13 mouse cellular contexts compared by ENCODE assay signal in genomic region chr12:102652420-102652819, GRCm38 (mm10). TPM values are rescaled to one million over a fixed set of nuclear protein-coding genes. Genes with fewer than 3 reads are reported as not detected.
DNase-seq lines count a peak whose midpoint lies in the region; ATAC-seq and TF ChIP-seq lines count a peak whose summit lies in the region.
"Had no signal": no experiment of that assay in that cellular context is flagged by ENCODE, and none has a peak within 500 bp of the region (broad histone marks: within the 10 kb centered on the region; RNA-seq: fewer than 3 reads in every experiment).

No protein-coding gene starts in this region.

- no peaks in the 10 kb centered on the region for H3K27me3 ChIP-seq in heart, embryonic 16.5 days (ENCODE audit: control insufficient read depth, insufficient read depth, low read length)
- H3K27me3 ChIP-seq in MEL (ENCODE audit: control insufficient read depth in 1 of 2, insufficient read depth in 2 of 2, low read length in 2 of 2): no peaks in the 10 kb centered on the region
- H3K27me3 ChIP-seq in splenic B cell, adult 2 months (ENCODE audit: control insufficient read depth, insufficient read depth, low read length, poor library complexity, severe bottlenecking): no peaks in the 10 kb centered on the region
- no peaks in the 10 kb centered on the region for H3K27me3 ChIP-seq in midbrain, embryonic 16.5 days (ENCODE audit: control insufficient read depth, insufficient read depth, low read depth, low read length)
- H3K27me3 ChIP-seq: limb, embryonic 12.5 days; neural tube, embryonic 12.5 days had no signal

- TF ChIP-seq RAD21 in MEL (IDR thresholded peaks at IDR 0.05; ENCODE audit: low read depth, low read length): no peak

- H3K27ac ChIP-seq in heart, embryonic 16.5 days (ENCODE audit: low read length): no peak overlapping the region
- H3K27ac ChIP-seq in MEL (ENCODE audit: control insufficient read depth, low read depth, low read length): 0 out of 2 replicates have a peak overlapping the region, but pooled peaks have one; percentile 9
- H3K27ac ChIP-seq in midbrain, embryonic 16.5 days (ENCODE audit: low read length): no peak overlapping the region
- H3K27ac ChIP-seq: limb, embryonic 12.5 days; neural tube, embryonic 12.5 days had no signal

- H3K4me2 ChIP-seq in heart, embryonic 16.5 days (ENCODE audit: low read depth, low read length): peak overlapping the region; percentile 34
- no peak overlapping the region for H3K4me2 ChIP-seq in midbrain, embryonic 16.5 days (ENCODE audit: low read length)
- H3K4me2 ChIP-seq: limb, embryonic 12.5 days; neural tube, embryonic 12.5 days had no signal

- H3K4me1 ChIP-seq in heart, embryonic 16.5 days (ENCODE audit: control insufficient read depth, insufficient read depth, low read length): peaks cover 43% of the 10 kb centered on the region
- peaks cover 4 to 25% of the 10 kb centered on the region in 2 experiments for H3K4me1 ChIP-seq in MEL (ENCODE audit: control insufficient read depth in 1 of 2, insufficient read depth in 2 of 2, low read length in 2 of 2)
- H3K4me1 ChIP-seq in midbrain, embryonic 16.5 days (ENCODE audit: control insufficient read depth, insufficient read depth, low read length): no peaks in the 10 kb centered on the region
- H3K4me1 ChIP-seq: neural tube, embryonic 12.5 days had no signal

- WGBS in heart, embryonic 16.5 days: 13% methylated on average over 8 of the region's 8 CpGs
- WGBS in midbrain, embryonic 16.5 days: 70% methylated on average over 8 of the region's 8 CpGs

- no peak overlapping the region for H3K4me3 ChIP-seq in heart, embryonic 16.5 days (ENCODE audit: low read length)
- H3K4me3 ChIP-seq in MEL (ENCODE audit: control insufficient read depth in 1 of 2, insufficient read depth in 1 of 2, low read depth in 2 of 2, low read length in 2 of 2): no peak overlapping the region
- H3K4me3 ChIP-seq in midbrain, embryonic 16.5 days (ENCODE audit: low read depth, low read length): no peak overlapping the region
- H3K4me3 ChIP-seq: limb, embryonic 12.5 days; neural tube, embryonic 12.5 days had no signal

- peak; percentile 76 for ATAC-seq in heart, embryonic 16.5 days (replicated peaks; ENCODE audit: extremely low read depth, insufficient read depth, low FRiP score)
- peak; percentile 30 for ATAC-seq in granulocyte monocyte progenitor cell, adult 5-6 weeks (replicated peaks; ENCODE audit: poor library complexity, severe bottlenecking)
- ATAC-seq in midbrain, embryonic 16.5 days: no peak

- TF ChIP-seq CTCF in MEL (IDR thresholded peaks at IDR 0.05 in 2 of 3, conservative IDR thresholded peaks at IDR 0.05 in 1 of 3; ENCODE audit: control insufficient read depth in 1 of 3, insufficient read depth in 1 of 3, low read depth in 2 of 3, low read length in 3 of 3, poor library complexity in 1 of 3, severe bottlenecking in 1 of 3): no peak

- no peaks in the 10 kb centered on the region for H3K36me3 ChIP-seq in heart, embryonic 16.5 days (ENCODE audit: control insufficient read depth, insufficient read depth)
- H3K36me3 ChIP-seq in MEL (ENCODE audit: control insufficient read depth in 1 of 2, insufficient read depth in 2 of 2, low read length in 2 of 2): peaks cover 0 to 15% of the 10 kb centered on the region in 2 experiments; a peak in 2 of 4 replicates
- H3K36me3 ChIP-seq in splenic B cell, adult 2 months (ENCODE audit: control insufficient read depth, insufficient read depth, low read length, poor library complexity, severe bottlenecking): no peaks in the 10 kb centered on the region
- H3K36me3 ChIP-seq in midbrain, embryonic 16.5 days (ENCODE audit: control insufficient read depth, insufficient read depth, low read length): no peaks in the 10 kb centered on the region
- H3K36me3 ChIP-seq: limb, embryonic 12.5 days; neural tube, embryonic 12.5 days had no signal

- no peak for DNase-seq in heart, adult 18-20 months
- DNase-seq in MEL (ENCODE audit: low read depth, low spot score): peak; percentile 67
- peak; percentile 40 for DNase-seq in splenic B cell, adult 2 months (ENCODE audit: low read depth, low spot score)
- no peak for DNase-seq in cerebellum, adult 9-10 months
- no peak for DNase-seq in gastrocnemius, postnatal 10 days
- DNase-seq: adrenal gland, postnatal 25 days; kidney, postnatal 25 days; lung, postnatal 4 days had no signal

- peak; percentile 12 to 28; a peak in 1 of 4 replicates for TF ChIP-seq EP300 in MEL (IDR thresholded peaks at IDR 0.05; ENCODE audit: low read depth in 1 of 2, low read length in 2 of 2)

- H3K79me2 ChIP-seq in MEL (ENCODE audit: control insufficient read depth, insufficient read depth, low read length, poor library complexity): no peaks in the 10 kb centered on the region

- TF ChIP-seq POLR2A in MEL (IDR thresholded peaks at IDR 0.05; ENCODE audit: control insufficient read depth in 1 of 2, insufficient read depth in 1 of 2, low read depth in 1 of 2, low read length in 2 of 2, poor library complexity in 1 of 2): no peak

- H3K9ac ChIP-seq in heart, embryonic 16.5 days (ENCODE audit: low read length): peak overlapping the region; percentile 44
- H3K9ac ChIP-seq in MEL (ENCODE audit: control insufficient read depth, low read depth, low read length, poor library complexity, severe bottlenecking): no peak overlapping the region
- no peak overlapping the region for H3K9ac ChIP-seq in midbrain, embryonic 16.5 days (ENCODE audit: low read depth, low read length)
- H3K9ac ChIP-seq: limb, embryonic 12.5 days; neural tube, embryonic 12.5 days had no signal

- no peaks in the 10 kb centered on the region for H3K9me3 ChIP-seq in heart, embryonic 16.5 days (replicated peaks; ENCODE audit: control insufficient read depth, low read length)
- H3K9me3 ChIP-seq in MEL (replicated peaks; ENCODE audit: insufficient read depth, low read length): no peaks in the 10 kb centered on the region
- no peaks in the 10 kb centered on the region for H3K9me3 ChIP-seq in midbrain, embryonic 16.5 days (replicated peaks; ENCODE audit: control insufficient read depth, low read length, poor library complexity, severe bottlenecking)
- H3K9me3 ChIP-seq: limb, embryonic 12.5 days; neural tube, embryonic 12.5 days had no signal

TF ChIP-seq in MEL, 35 proteins besides CTCF, POLR2A, EP300 and RAD21:
- peak; percentile 56 for TF ChIP-seq GATA1 (IDR thresholded peaks at IDR 0.05; ENCODE audit: low read depth, low read length)
- TF ChIP-seq POLR2AphosphoS5 (IDR thresholded peaks at IDR 0.05; ENCODE audit: borderline replicate concordance, low read depth, low read length): no peak
- TF ChIP-seq ETS1 (IDR thresholded peaks at IDR 0.05; ENCODE audit: low read depth, low read length): peak; percentile 76
- no peak for TF ChIP-seq MYC (IDR thresholded peaks at IDR 0.05; ENCODE audit: low read depth, low read length)
- no peak for TF ChIP-seq ZC3H11A (IDR thresholded peaks at IDR 0.05; ENCODE audit: low read depth, low read length)

RNA-seq across cellular contexts. Expression of gene Itpk1, which starts 52.3 kb away (rescaled TPM):
- polyA plus RNA-seq in heart, embryonic 16.5 days (2015; fragmentation: Nextera tagmentation; extraction: Ambion mirVana): 7.2 and 8.8 TPM in 2 replicates
- 10 to 100 TPM in 1 of 2 experiments, 1 to 10 TPM in 1; 9.1 to 12.4 TPM for total RNA-seq in heart, adult 18-20 months (2021)
- total RNA-seq in MEL (2012; rRNA removed): 10.5 and 12.0 TPM in 2 replicates
- 10 to 100 TPM in 1 of 2 experiments, not detected in 1; 25.7 TPM for polyA plus RNA-seq in MEL (2012; ENCODE audit: insufficient read depth in 1 of 2, insufficient read length in 2 of 2, low read depth in 1 of 2, low replicate concordance in 2 of 2, missing spikeins in 1 of 2)
- total RNA-seq in granulocyte monocyte progenitor cell, adult 5-6 weeks (2014; fragmentation: Nextera tagmentation): 19.1 and 26.0 TPM in 2 replicates
- 13.0 and 16.4 TPM in 2 replicates for total RNA-seq in granulocyte monocyte progenitor cell, adult 5-6 weeks (2017)
- 35.8 and 39.3 TPM in 2 replicates for polyA plus RNA-seq in midbrain, embryonic 16.5 days (2015; fragmentation: Nextera tagmentation; extraction: Ambion mirVana)
- 1 to 10 TPM; 5.6 to 6.0 TPM for total RNA-seq in gastrocnemius, postnatal 10 days (2021)

Comparison
In these comparisons a context has a peak if more than half of its experiments do, and no peak if none do; other contexts are left out.
1. DNase-seq: peak in MEL (single experiment) and splenic B cell, adult 2 months (single experiment); none in heart, adult 18-20 months (0 of 2), cerebellum, adult 9-10 months (single experiment) and gastrocnemius, postnatal 10 days (single experiment).